Mouse (Mus musculus) testis, adult 2 months (tissue): ENCODE data around the gene Erlin1.

Experiments used
- CTCF ChIP-seq: fragments of 200-500 bp; IDR thresholded peaks from 2 replicates; pipeline ENCODE4 v1.5.1; 2012; ENCODE audit warnings: low read depth, mild to moderate bottlenecking, inconsistent platforms, low read length, moderate library complexity; ENCODE audit not compliant: control insufficient read depth, insufficient read depth, insufficient replicate concordance
- POLR2A ChIP-seq: fragments of 200-500 bp; IDR thresholded peaks from 2 replicates; pipeline ENCODE4 v1.6.1; 2012; ENCODE audit warnings: low read depth, mild to moderate bottlenecking, inconsistent platforms, low read length, moderate library complexity; ENCODE audit not compliant: control insufficient read depth

GRCm38 (mm10) chr19:44064734-44065133 is 4.9 kb downstream of the Erlin1 start:
- no peak for TF ChIP-seq CTCF
- no peak for TF ChIP-seq POLR2A
